Mouse (Mus musculus) bone marrow, adult 2 months (tissue): ENCODE measurements at regions not wholly inside any gene's neighbourhood (a gene's known extent, or its start where the extent isn't known, plus 50 kb on each side); places are given as distances from the start of the nearest gene placed in this dataset.

Experiments
- H3K27ac ChIP-seq: fragments of 200-500 bp; 2 replicates; pipeline ENCODE4 v1.5.1; 2012; ENCODE audit warnings: low read depth, mild to moderate bottlenecking, control low read depth, inconsistent platforms, low read length; ENCODE audit not compliant: control insufficient read depth, poor library complexity, insufficient read depth
- H3K4me1 ChIP-seq: fragments of 200-500 bp; 2 replicates; pipeline ENCODE4 v1.6.1; 2011; ENCODE audit warnings: low read length; ENCODE audit not compliant: control insufficient read depth, insufficient read depth
- H3K4me3 ChIP-seq: fragments of 200-500 bp; replicated peaks from 2 replicates; pipeline ENCODE3; 2011; ENCODE audit warnings: mild to moderate bottlenecking, low read depth, low read length, control low read depth; ENCODE audit not compliant: control insufficient read depth
- CTCF ChIP-seq: fragments of 200-500 bp; IDR thresholded peaks from 2 replicates; pipeline ENCODE4 v1.5.1; 2011; ENCODE audit warnings: low read length, control low read depth; ENCODE audit not compliant: control insufficient read depth, insufficient read depth
- POLR2A ChIP-seq: fragments of 200-500 bp; IDR thresholded peaks from 2 replicates; pipeline ENCODE4 v1.6.1; 2011; ENCODE audit warnings: low read depth, mild to moderate bottlenecking, control low read depth, low read length, borderline replicate concordance; ENCODE audit not compliant: control insufficient read depth
- WGBS: fragments of 180-500 bp; shearing (Covaris S2); methylation state at CpG from one replicate; pipeline ENCODE4 v1.1.7; 2018; 5-methylcytosine and 5-hydroxymethylcytosine counted together

GRCm38 (mm10) chr3:58168522-58169185, 245.9 kb upstream of the Tsc22d2 start:
- TF ChIP-seq CTCF (no peak), POLR2A (no peak)
- no peaks in the 10 kb centered on the region for H3K4me1 ChIP-seq
- H3K4me3 ChIP-seq, result no peak overlapping the region
- no peak overlapping the region for H3K27ac ChIP-seq
- WGBS, result 79% methylated on average over 14 of the region's 14 CpGs

- Histone ChIP-seq H3K4me3 (no peak overlapping the region), H3K27ac (no peak overlapping the region), H3K4me1 (no peaks in the 10 kb centered on the region)
- TF ChIP-seq POLR2A (no peak), CTCF (no peak)
- 76% methylated on average over 6 of the region's 6 CpGs for WGBS
Measured at GRCm38 (mm10) chr3:58169786-58170185, 244.7 kb upstream of the Tsc22d2 start.

GRCm38 (mm10) chr3:58172096-58172495, 242.4 kb upstream of the Tsc22d2 start:
- Histone ChIP-seq H3K27ac (no peak overlapping the region), H3K4me1 (no peaks in the 10 kb centered on the region), H3K4me3 (no peak overlapping the region)
- no peak for TF ChIP-seq POLR2A
- no peak for TF ChIP-seq CTCF
- 78% methylated on average over 5 of the region's 5 CpGs for WGBS

GRCm38 (mm10) chr3:58173821-58174220, 240.7 kb upstream of the Tsc22d2 start:
- Histone ChIP-seq H3K27ac (no peak overlapping the region), H3K4me1 (no peaks in the 10 kb centered on the region), H3K4me3 (no peak overlapping the region)
- TF ChIP-seq POLR2A (no peak), CTCF (no peak)
- WGBS, result 59% methylated on average over 1 of the region's 1 CpGs

- WGBS, result 55% methylated on average over 3 of the region's 3 CpGs
- H3K27ac ChIP-seq, result no peak overlapping the region
- TF ChIP-seq POLR2A, result no peak
- TF ChIP-seq CTCF, result no peak
Measured at GRCm38 (mm10) chr3:58181715-58182114, 232.8 kb upstream of the Tsc22d2 start.

GRCm38 (mm10) chr3:58182299-58182698, 232.2 kb upstream of the Tsc22d2 start:
- TF ChIP-seq POLR2A (no peak), CTCF (no peak)
- Histone ChIP-seq H3K4me3 (no peak overlapping the region), H3K27ac (no peak overlapping the region), H3K4me1 (no peaks in the 10 kb centered on the region)
- 55% methylated on average over 4 of the region's 4 CpGs for WGBS

More at GRCm38 (mm10) chr3:58181715-58182114, 232.8 kb upstream of the Tsc22d2 start:
- H3K4me3 ChIP-seq, result no peak overlapping the region
- H3K4me1 ChIP-seq, result no peaks in the 10 kb centered on the region

- TF ChIP-seq CTCF, result no peak
- no peak for TF ChIP-seq POLR2A
- H3K4me3 ChIP-seq, result no peak overlapping the region
- no peak overlapping the region for H3K27ac ChIP-seq
- WGBS, result 47% methylated on average over 3 of the region's 3 CpGs
- no peaks in the 10 kb centered on the region for H3K4me1 ChIP-seq
Measured at GRCm38 (mm10) chr3:58183279-58183678, 231.2 kb upstream of the Tsc22d2 start.

GRCm38 (mm10) chr3:58200462-58200861, 214.1 kb upstream of the Tsc22d2 start:
- WGBS, result 85% methylated on average over 6 of the region's 6 CpGs
- Histone ChIP-seq H3K27ac (no peak overlapping the region), H3K4me3 (no peak overlapping the region), H3K4me1 (no peaks in the 10 kb centered on the region)
- TF ChIP-seq POLR2A (no peak), CTCF (no peak)

- WGBS, result 62% methylated on average over 5 of the region's 5 CpGs
- Histone ChIP-seq H3K4me1 (no peaks in the 10 kb centered on the region), H3K27ac (no peak overlapping the region), H3K4me3 (no peak overlapping the region)
- TF ChIP-seq CTCF (no peak), POLR2A (no peak)
Measured at GRCm38 (mm10) chr3:58202816-58203215, 211.7 kb upstream of the Tsc22d2 start.
